Mouse (Mus musculus): ENCODE results near the gene 4930583I09Rik. TPM values are rescaled to one million over a fixed set of nuclear protein-coding genes. Genes with fewer than 3 reads are reported as not detected.

The 4930583I09Rik gene
- polyA plus RNA-seq, 1 experiment from 2014 or later: not detected

DNA sequence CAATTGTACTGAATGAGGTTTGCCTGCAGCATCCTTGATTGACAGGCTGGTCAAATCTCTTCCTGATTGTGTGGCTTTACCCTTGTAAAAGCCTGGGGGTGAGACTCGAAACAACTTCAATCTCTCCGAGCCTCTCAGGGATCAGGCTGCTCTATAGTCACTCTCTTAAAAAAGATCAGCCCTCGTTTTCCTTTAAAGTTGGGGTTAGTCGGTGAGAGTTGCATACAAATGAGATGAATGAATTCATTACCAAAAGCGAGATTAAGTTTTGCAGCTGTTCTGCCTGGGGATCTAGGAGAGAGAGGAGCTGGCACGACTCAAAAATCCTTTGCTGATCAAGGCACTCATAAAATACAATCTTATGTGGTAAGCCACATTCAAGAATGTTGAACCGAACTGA is 1.0 kb upstream of the 4930583I09Rik start:
- no peak overlapping the region for H3K27ac ChIP-seq (replicated peaks in 1 of 2; ENCODE audit: control insufficient read depth in 1 of 2, insufficient read depth in 1 of 2, low read depth in 2 of 2, low read length in 2 of 2)
- no peak overlapping the region for H3K4me3 ChIP-seq (ENCODE audit: control insufficient read depth in 1 of 2, insufficient read depth in 1 of 2, low read depth in 1 of 2, low read length in 2 of 2)
- no peak for ATAC-seq (ENCODE audit: insufficient number of reproducible peaks, insufficient read depth, low FRiP score, low read depth)
- 25% methylated on average over 7 of the region's 7 CpGs for WGBS
- H3K9me3 ChIP-seq (ENCODE audit: control insufficient read depth, low read length): no peaks in the 10 kb centered on the region
- H3K36me3 ChIP-seq (ENCODE audit: control insufficient read depth, insufficient read depth, low read length): no peaks in the 10 kb centered on the region
- H3K4me2 ChIP-seq (ENCODE audit: low read length): no peak overlapping the region
- no peak overlapping the region for H3K9ac ChIP-seq (ENCODE audit: low read length)
- H3K4me1 ChIP-seq (ENCODE audit: control insufficient read depth in 2 of 2, insufficient read depth in 2 of 2, low read length in 2 of 2): no peaks in the 10 kb centered on the region
- no peaks in the 10 kb centered on the region for H3K27me3 ChIP-seq (ENCODE audit: control insufficient read depth, insufficient read depth, low read length)

DNA sequence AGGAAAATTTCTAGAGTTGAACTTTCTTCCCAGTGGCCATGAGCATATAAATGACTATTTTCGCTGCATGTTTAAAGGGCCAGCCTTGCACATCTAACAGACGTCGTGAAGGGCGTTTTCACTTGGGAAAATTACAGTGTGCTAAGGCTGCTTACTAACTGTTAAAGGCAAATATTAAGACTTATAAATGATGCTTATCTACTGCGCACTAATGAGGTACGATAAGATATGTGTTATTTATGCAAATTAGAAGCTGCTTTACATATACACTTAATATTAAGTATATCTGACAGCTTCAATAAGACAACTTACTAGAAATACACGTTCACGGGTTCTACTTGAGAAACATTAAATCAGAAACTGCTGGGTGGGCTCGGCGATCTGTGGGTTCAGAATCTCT is 481 bp upstream of the 4930583I09Rik start:
- Histone ChIP-seq H3K27ac (replicated peaks in 1 of 2; ENCODE audit: control insufficient read depth in 1 of 2, insufficient read depth in 1 of 2, low read depth in 2 of 2, low read length in 2 of 2) (no peak overlapping the region), H3K4me2 (ENCODE audit: low read length) (no peak overlapping the region), H3K9ac (ENCODE audit: low read length) (no peak overlapping the region), H3K4me1 (ENCODE audit: control insufficient read depth in 2 of 2, insufficient read depth in 2 of 2, low read length in 2 of 2) (no peaks in the 10 kb centered on the region), H3K27me3 (ENCODE audit: control insufficient read depth, insufficient read depth, low read length) (no peaks in the 10 kb centered on the region), H3K4me3 (ENCODE audit: control insufficient read depth in 1 of 2, insufficient read depth in 1 of 2, low read depth in 1 of 2, low read length in 2 of 2) (no peak overlapping the region), H3K9me3 (ENCODE audit: control insufficient read depth, low read length) (no peaks in the 10 kb centered on the region), H3K36me3 (ENCODE audit: control insufficient read depth, insufficient read depth, low read length) (no peaks in the 10 kb centered on the region)
- ATAC-seq (ENCODE audit: insufficient number of reproducible peaks, insufficient read depth, low FRiP score, low read depth): no peak
- 82% methylated on average over 10 of the region's 10 CpGs for WGBS

- Histone ChIP-seq H3K9me3 (ENCODE audit: control insufficient read depth, low read length) (no peaks in the 10 kb centered on the region), H3K36me3 (ENCODE audit: control insufficient read depth, insufficient read depth, low read length) (no peaks in the 10 kb centered on the region), H3K27ac (replicated peaks in 1 of 2; ENCODE audit: control insufficient read depth in 1 of 2, insufficient read depth in 1 of 2, low read depth in 2 of 2, low read length in 2 of 2) (no peak overlapping the region), H3K9ac (ENCODE audit: low read length) (no peak overlapping the region), H3K4me1 (ENCODE audit: control insufficient read depth in 2 of 2, insufficient read depth in 2 of 2, low read length in 2 of 2) (no peaks in the 10 kb centered on the region), H3K4me2 (ENCODE audit: low read length) (no peak overlapping the region), H3K27me3 (ENCODE audit: control insufficient read depth, insufficient read depth, low read length) (no peaks in the 10 kb centered on the region), H3K4me3 (ENCODE audit: control insufficient read depth in 1 of 2, insufficient read depth in 1 of 2, low read depth in 1 of 2, low read length in 2 of 2) (no peak overlapping the region)
- no peak for ATAC-seq (ENCODE audit: insufficient number of reproducible peaks, insufficient read depth, low FRiP score, low read depth)
- WGBS: 81% methylated on average over 7 of the region's 7 CpGs
Observed at GRCm38 (mm10) chr17:64833906-64834490, 1.9 kb downstream of the 4930583I09Rik start.

GRCm38 (mm10) chr17:64833071-64833470 is 2.8 kb downstream of the 4930583I09Rik start:
- Histone ChIP-seq H3K27ac (replicated peaks in 1 of 2; ENCODE audit: control insufficient read depth in 1 of 2, insufficient read depth in 1 of 2, low read depth in 2 of 2, low read length in 2 of 2) (no peak overlapping the region), H3K4me2 (ENCODE audit: low read length) (no peak overlapping the region), H3K4me1 (ENCODE audit: control insufficient read depth in 2 of 2, insufficient read depth in 2 of 2, low read length in 2 of 2) (no peaks in the 10 kb centered on the region), H3K4me3 (ENCODE audit: control insufficient read depth in 1 of 2, insufficient read depth in 1 of 2, low read depth in 1 of 2, low read length in 2 of 2) (no peak overlapping the region), H3K36me3 (ENCODE audit: control insufficient read depth, insufficient read depth, low read length) (no peaks in the 10 kb centered on the region), H3K9me3 (ENCODE audit: control insufficient read depth, low read length) (no peaks in the 10 kb centered on the region), H3K9ac (ENCODE audit: low read length) (no peak overlapping the region), H3K27me3 (ENCODE audit: control insufficient read depth, insufficient read depth, low read length) (no peaks in the 10 kb centered on the region)
- WGBS: 81% methylated on average over 2 of the region's 2 CpGs
- ATAC-seq (ENCODE audit: insufficient number of reproducible peaks, insufficient read depth, low FRiP score, low read depth): no peak

DNA sequence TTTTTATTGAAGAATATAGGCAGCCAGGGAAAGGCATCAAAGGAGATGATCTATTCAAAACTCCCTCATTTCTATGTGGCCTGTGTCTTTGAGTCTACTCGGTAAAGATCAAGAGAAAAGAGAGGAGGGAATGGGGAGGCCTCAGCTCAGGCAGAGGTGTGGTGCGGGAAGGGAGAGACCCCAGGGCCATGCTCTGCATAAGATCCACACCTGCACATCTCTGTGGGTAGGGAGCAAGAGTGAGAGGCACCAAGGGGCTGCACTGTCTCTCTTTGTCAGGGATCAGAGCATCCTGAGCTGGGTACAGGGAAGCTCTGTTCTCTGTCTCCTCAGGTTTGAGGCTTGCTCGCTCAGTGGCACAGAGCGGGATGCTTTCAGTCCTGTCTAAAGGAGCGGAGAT is 8.4 kb downstream of the 4930583I09Rik start:
- 87% methylated on average over 5 of the region's 5 CpGs for WGBS
- Histone ChIP-seq H3K4me2 (ENCODE audit: low read length) (no peak overlapping the region), H3K9me3 (ENCODE audit: control insufficient read depth, low read length) (no peaks in the 10 kb centered on the region), H3K4me3 (ENCODE audit: control insufficient read depth in 1 of 2, insufficient read depth in 1 of 2, low read depth in 1 of 2, low read length in 2 of 2) (no peak overlapping the region), H3K27me3 (ENCODE audit: control insufficient read depth, insufficient read depth, low read length) (no peaks in the 10 kb centered on the region), H3K9ac (ENCODE audit: low read length) (no peak overlapping the region), H3K27ac (replicated peaks in 1 of 2; ENCODE audit: control insufficient read depth in 1 of 2, insufficient read depth in 1 of 2, low read depth in 2 of 2, low read length in 2 of 2) (no peak overlapping the region), H3K36me3 (ENCODE audit: control insufficient read depth, insufficient read depth, low read length) (no peaks in the 10 kb centered on the region), H3K4me1 (ENCODE audit: control insufficient read depth in 2 of 2, insufficient read depth in 2 of 2, low read length in 2 of 2) (no peaks in the 10 kb centered on the region)
- no peak for ATAC-seq (ENCODE audit: insufficient number of reproducible peaks, insufficient read depth, low FRiP score, low read depth)

- no peak for ATAC-seq (ENCODE audit: insufficient number of reproducible peaks, insufficient read depth, low FRiP score, low read depth)
- no peak overlapping the region for H3K27ac ChIP-seq (replicated peaks in 1 of 2; ENCODE audit: control insufficient read depth in 1 of 2, insufficient read depth in 1 of 2, low read depth in 2 of 2, low read length in 2 of 2)
- H3K36me3 ChIP-seq (ENCODE audit: control insufficient read depth, insufficient read depth, low read length): no peaks in the 10 kb centered on the region
- H3K27me3 ChIP-seq (ENCODE audit: control insufficient read depth, insufficient read depth, low read length): no peaks in the 10 kb centered on the region
- H3K9me3 ChIP-seq (ENCODE audit: control insufficient read depth, low read length): no peaks in the 10 kb centered on the region
- no peak overlapping the region for H3K4me3 ChIP-seq (ENCODE audit: control insufficient read depth in 1 of 2, insufficient read depth in 1 of 2, low read depth in 1 of 2, low read length in 2 of 2)
- H3K4me2 ChIP-seq (ENCODE audit: low read length): no peak overlapping the region
- no peaks in the 10 kb centered on the region for H3K4me1 ChIP-seq (ENCODE audit: control insufficient read depth in 2 of 2, insufficient read depth in 2 of 2, low read length in 2 of 2)
- no peak overlapping the region for H3K9ac ChIP-seq (ENCODE audit: low read length)
- 76% methylated on average over 4 of the region's 4 CpGs for WGBS
Observed at GRCm38 (mm10) chr17:64826843-64827242, 9.0 kb downstream of the 4930583I09Rik start.

DNA sequence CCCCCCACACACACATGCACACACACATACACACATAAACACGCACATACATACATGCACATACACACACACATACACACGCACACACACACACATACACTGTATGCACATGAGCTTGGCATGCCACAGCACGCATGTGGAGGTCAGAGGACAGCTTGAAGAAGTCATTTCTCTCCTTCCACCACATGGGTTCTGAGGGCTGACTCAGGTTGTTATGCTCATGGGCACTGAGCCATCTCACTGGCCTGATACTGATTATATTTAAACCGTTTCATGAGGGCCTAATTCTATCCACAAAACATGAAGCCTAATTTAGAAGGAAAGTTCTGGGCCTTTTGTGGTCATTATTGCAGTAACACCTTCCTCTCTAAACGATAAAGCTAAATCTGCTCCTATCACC is 13.3 kb downstream of the 4930583I09Rik start:
- Histone ChIP-seq H3K4me1 (ENCODE audit: control insufficient read depth in 2 of 2, insufficient read depth in 2 of 2, low read length in 2 of 2) (no peaks in the 10 kb centered on the region), H3K27me3 (ENCODE audit: control insufficient read depth, insufficient read depth, low read length) (no peaks in the 10 kb centered on the region), H3K9me3 (ENCODE audit: control insufficient read depth, low read length) (no peaks in the 10 kb centered on the region), H3K36me3 (ENCODE audit: control insufficient read depth, insufficient read depth, low read length) (no peaks in the 10 kb centered on the region), H3K4me3 (ENCODE audit: control insufficient read depth in 1 of 2, insufficient read depth in 1 of 2, low read depth in 1 of 2, low read length in 2 of 2) (no peak overlapping the region), H3K27ac (replicated peaks in 1 of 2; ENCODE audit: control insufficient read depth in 1 of 2, insufficient read depth in 1 of 2, low read depth in 2 of 2, low read length in 2 of 2) (no peak overlapping the region), H3K4me2 (ENCODE audit: low read length) (no peak overlapping the region), H3K9ac (ENCODE audit: low read length) (no peak overlapping the region)
- ATAC-seq (ENCODE audit: insufficient number of reproducible peaks, insufficient read depth, low FRiP score, low read depth): no peak
- 77% methylated on average over 5 of the region's 5 CpGs for WGBS

- Histone ChIP-seq H3K9me3 (ENCODE audit: control insufficient read depth, low read length) (no peaks in the 10 kb centered on the region), H3K9ac (ENCODE audit: low read length) (no peak overlapping the region), H3K4me3 (ENCODE audit: control insufficient read depth in 1 of 2, insufficient read depth in 1 of 2, low read depth in 1 of 2, low read length in 2 of 2) (no peak overlapping the region), H3K4me2 (ENCODE audit: low read length) (no peak overlapping the region), H3K4me1 (ENCODE audit: control insufficient read depth in 2 of 2, insufficient read depth in 2 of 2, low read length in 2 of 2) (no peaks in the 10 kb centered on the region), H3K27me3 (ENCODE audit: control insufficient read depth, insufficient read depth, low read length) (no peaks in the 10 kb centered on the region), H3K27ac (replicated peaks in 1 of 2; ENCODE audit: control insufficient read depth in 1 of 2, insufficient read depth in 1 of 2, low read depth in 2 of 2, low read length in 2 of 2) (no peak overlapping the region), H3K36me3 (ENCODE audit: control insufficient read depth, insufficient read depth, low read length) (no peaks in the 10 kb centered on the region)
- WGBS: 77% methylated on average over 7 of the region's 7 CpGs
- no peak for ATAC-seq (ENCODE audit: insufficient number of reproducible peaks, insufficient read depth, low FRiP score, low read depth)
Observed at GRCm38 (mm10) chr17:64820841-64821593, 14.9 kb downstream of the 4930583I09Rik start.

Data from heart, embryonic 14.5 days (tissue).